Mouse (Mus musculus): ENCODE data around the gene Tor4a. TPM values are rescaled to one million over a fixed set of nuclear protein-coding genes. Genes with fewer than 3 reads are reported as not detected.

Gene Tor4a
- polyA plus RNA-seq, 1 experiment from 2014 or later = 2.0 TPM

- Histone ChIP-seq H3K36me3 (replicated peaks; ENCODE audit: control insufficient read depth, insufficient read depth) (no peaks in the 10 kb centered on the region), H3K27me3 (ENCODE audit: control insufficient read depth, insufficient read depth, low read length) (no peaks in the 10 kb centered on the region), H3K27ac (no peak overlapping the region), H3K9ac (no peak overlapping the region), H3K4me1 (replicated peaks; ENCODE audit: control insufficient read depth, insufficient read depth, low read length) (peaks cover 30% of the 10 kb centered on the region; the same call in 1 of the 2 replicates), H3K4me2 (replicated peaks) (peak overlapping the region; percentile 90; the same call in 1 of the 2 replicates), H3K9me3 (ENCODE audit: control insufficient read depth, low read length) (no peaks in the 10 kb centered on the region), H3K4me3 (replicated peaks; ENCODE audit: low read length) (no peak overlapping the region)
- DNase-seq (ENCODE audit: low spot score) (no peak), ATAC-seq (ENCODE audit: low FRiP score) (no peak)
- WGBS = 85% methylated on average over 7 of the region's 7 CpGs
Measured at GRCm38 (mm10) chr2:25184496-25184895, 12.2 kb downstream of the Tor4a start.

DNA sequence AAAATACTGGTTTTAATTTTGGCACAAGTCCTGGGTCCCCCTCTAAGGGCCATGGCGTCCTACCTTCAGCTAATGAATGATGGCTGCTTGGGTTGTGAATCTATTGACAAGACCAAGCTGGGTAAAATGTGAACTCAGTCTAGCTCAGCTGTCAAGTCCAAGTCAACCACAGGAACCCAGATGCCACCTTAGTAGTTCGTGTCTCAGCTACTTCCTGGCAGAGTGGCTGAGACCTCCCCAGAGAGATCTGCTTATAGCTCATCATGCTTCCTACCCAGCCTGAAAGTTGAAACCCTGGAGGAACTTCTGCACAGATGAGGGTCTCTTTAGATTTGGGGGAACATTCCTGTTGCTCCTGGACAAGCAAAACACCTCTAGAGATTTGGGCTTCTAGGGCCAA is 13.3 kb downstream of the Tor4a start:
- H3K9ac ChIP-seq = no peak overlapping the region; the same call in 1 of the 2 replicates
- H3K27ac ChIP-seq = no peak overlapping the region
- H3K36me3 ChIP-seq (replicated peaks; ENCODE audit: control insufficient read depth, insufficient read depth) = no peaks in the 10 kb centered on the region
- peak overlapping the region; percentile 59 for H3K4me3 ChIP-seq (replicated peaks; ENCODE audit: low read length)
- DNase-seq (ENCODE audit: low spot score) (no peak), ATAC-seq (ENCODE audit: low FRiP score) (no peak)
- no peaks in the 10 kb centered on the region for H3K27me3 ChIP-seq (ENCODE audit: control insufficient read depth, insufficient read depth, low read length)
- H3K9me3 ChIP-seq (ENCODE audit: control insufficient read depth, low read length) = no peaks in the 10 kb centered on the region
- H3K4me2 ChIP-seq (replicated peaks) = peak overlapping the region; percentile 87
- peaks cover 32% of the 10 kb centered on the region; the same call in 1 of the 2 replicates for H3K4me1 ChIP-seq (replicated peaks; ENCODE audit: control insufficient read depth, insufficient read depth, low read length)
- WGBS = 30% methylated on average over 2 of the region's 2 CpGs

GRCm38 (mm10) chr2:25182664-25183063 is 14.0 kb downstream of the Tor4a start:
- WGBS = 6% methylated on average over 6 of the region's 6 CpGs

GRCm38 (mm10) chr2:25181891-25182397 is 14.7 kb downstream of the Tor4a start:
- Histone ChIP-seq H3K4me2 (replicated peaks) (peak overlapping the region; percentile 87), H3K4me3 (replicated peaks; ENCODE audit: low read length) (peak overlapping the region; percentile 59), H3K36me3 (replicated peaks; ENCODE audit: control insufficient read depth, insufficient read depth) (no peaks in the 10 kb centered on the region), H3K4me1 (replicated peaks; ENCODE audit: control insufficient read depth, insufficient read depth, low read length) (peaks cover 46% of the 10 kb centered on the region; the same call in 1 of the 2 replicates), H3K27me3 (ENCODE audit: control insufficient read depth, insufficient read depth, low read length) (no peaks in the 10 kb centered on the region), H3K9me3 (ENCODE audit: control insufficient read depth, low read length) (no peaks in the 10 kb centered on the region), H3K27ac (peak overlapping the region; percentile 74), H3K9ac (peak overlapping the region; percentile 64)
- DNase-seq (ENCODE audit: low spot score) = no peak
- ATAC-seq (ENCODE audit: low FRiP score) = no peak
- WGBS = 1% methylated on average over 17 of the region's 17 CpGs

More at GRCm38 (mm10) chr2:25182664-25183063, 14.0 kb downstream of the Tor4a start:
- Histone ChIP-seq H3K9me3 (ENCODE audit: control insufficient read depth, low read length) (no peaks in the 10 kb centered on the region), H3K4me1 (replicated peaks; ENCODE audit: control insufficient read depth, insufficient read depth, low read length) (peaks cover 38% of the 10 kb centered on the region; the same call in 1 of the 2 replicates), H3K4me3 (replicated peaks; ENCODE audit: low read length) (peak overlapping the region; percentile 59), H3K27ac (no peak overlapping the region; the same call in 1 of the 2 replicates), H3K27me3 (ENCODE audit: control insufficient read depth, insufficient read depth, low read length) (no peaks in the 10 kb centered on the region), H3K36me3 (replicated peaks; ENCODE audit: control insufficient read depth, insufficient read depth) (no peaks in the 10 kb centered on the region), H3K9ac (peak overlapping the region; percentile 64), H3K4me2 (replicated peaks) (peak overlapping the region; percentile 87)
- DNase-seq (ENCODE audit: low spot score) = no peak
- ATAC-seq (ENCODE audit: low FRiP score) = no peak

GRCm38 (mm10) chr2:25180973-25181890 is 15.5 kb downstream of the Tor4a start:
- H3K4me3 ChIP-seq (replicated peaks; ENCODE audit: low read length) = peak overlapping the region; percentile 59
- H3K9ac ChIP-seq = peak overlapping the region; percentile 64
- H3K4me1 ChIP-seq (replicated peaks; ENCODE audit: control insufficient read depth, insufficient read depth, low read length) = peaks cover 53% of the 10 kb centered on the region; the same call in 1 of the 2 replicates
- DNase-seq (ENCODE audit: low spot score) = no peak
- H3K36me3 ChIP-seq (replicated peaks; ENCODE audit: control insufficient read depth, insufficient read depth) = no peaks in the 10 kb centered on the region
- H3K27ac ChIP-seq = peak overlapping the region; percentile 74
- WGBS = under 1% methylated on average over 95 of the region's 100 CpGs
- peak overlapping the region; percentile 87 for H3K4me2 ChIP-seq (replicated peaks)
- peak; percentile 41 for ATAC-seq (ENCODE audit: low FRiP score)
- no peaks in the 10 kb centered on the region for H3K9me3 ChIP-seq (ENCODE audit: control insufficient read depth, low read length)
- no peaks in the 10 kb centered on the region for H3K27me3 ChIP-seq (ENCODE audit: control insufficient read depth, insufficient read depth, low read length)

DNA sequence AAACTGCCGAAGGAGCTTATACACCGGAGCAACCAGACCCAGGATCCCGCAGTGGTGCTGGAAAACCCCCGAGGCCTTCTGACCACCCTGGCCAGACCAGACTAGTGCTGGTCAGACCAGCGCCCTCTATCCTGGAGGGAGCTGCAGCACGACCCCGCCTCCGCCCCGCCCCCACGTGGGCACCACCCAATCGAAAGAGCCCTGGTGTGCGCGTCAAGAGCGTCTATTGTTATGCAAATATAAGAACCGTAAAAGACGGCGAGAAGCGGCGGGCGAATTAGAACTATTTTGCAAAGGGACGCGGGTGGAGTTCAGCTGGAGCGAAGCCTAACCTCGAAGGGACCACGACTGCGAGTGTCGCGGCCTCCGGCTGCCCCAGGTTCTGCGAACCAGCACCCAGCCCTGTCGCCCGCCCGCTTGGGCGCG is 16.2 kb downstream of the Tor4a start, which contains the start of gene Nrarp:
TSS of gene Nrarp (plus strand) at position 281 of the 426 bp plus-strand sequence.
- no peaks in the 10 kb centered on the region for H3K9me3 ChIP-seq (ENCODE audit: control insufficient read depth, low read length)
- H3K27ac ChIP-seq = peak within 1 kb of the TSS; percentile 74
- ATAC-seq (ENCODE audit: low FRiP score) (peak; percentile 88), DNase-seq (ENCODE audit: low spot score) (peak; percentile 92)
- H3K4me2 ChIP-seq (replicated peaks) = peak within 1 kb of the TSS; percentile 87
- H3K4me3 ChIP-seq (replicated peaks; ENCODE audit: low read length) = peak within 1 kb of the TSS; percentile 59
- H3K27me3 ChIP-seq (ENCODE audit: control insufficient read depth, insufficient read depth, low read length) = no peaks in the 10 kb centered on the region
- peak within 1 kb of the TSS; percentile 64 for H3K9ac ChIP-seq
- H3K36me3 ChIP-seq (replicated peaks; ENCODE audit: control insufficient read depth, insufficient read depth) = no peaks in the 10 kb centered on the region
- H3K4me1 ChIP-seq (replicated peaks; ENCODE audit: control insufficient read depth, insufficient read depth, low read length) = peaks cover 56% of the 10 kb centered on the region; the same call in 1 of the 2 replicates
- WGBS = under 1% methylated on average over 35 of the region's 35 CpGs

- 25% methylated on average over 15 of the region's 15 CpGs for WGBS
- H3K4me3 ChIP-seq (replicated peaks; ENCODE audit: low read length) = peak overlapping the region; percentile 59
- no peaks in the 10 kb centered on the region for H3K36me3 ChIP-seq (replicated peaks; ENCODE audit: control insufficient read depth, insufficient read depth)
- H3K9me3 ChIP-seq (ENCODE audit: control insufficient read depth, low read length) = no peaks in the 10 kb centered on the region
- peaks cover 54% of the 10 kb centered on the region; the same call in 1 of the 2 replicates for H3K4me1 ChIP-seq (replicated peaks; ENCODE audit: control insufficient read depth, insufficient read depth, low read length)
- H3K27me3 ChIP-seq (ENCODE audit: control insufficient read depth, insufficient read depth, low read length) = no peaks in the 10 kb centered on the region
- peak overlapping the region; percentile 87 for H3K4me2 ChIP-seq (replicated peaks)
- 0 out of 2 replicates have a peak overlapping the region, but pooled peaks have one; percentile 17 for H3K9ac ChIP-seq
- H3K27ac ChIP-seq = peak overlapping the region; percentile 40
- DNase-seq (ENCODE audit: low spot score) (no peak), ATAC-seq (ENCODE audit: low FRiP score) (no peak)
Measured at GRCm38 (mm10) chr2:25179566-25180217, 17.0 kb downstream of the Tor4a start.

- no peaks in the 10 kb centered on the region for H3K9me3 ChIP-seq (ENCODE audit: control insufficient read depth, low read length)
- no peaks in the 10 kb centered on the region for H3K27me3 ChIP-seq (ENCODE audit: control insufficient read depth, insufficient read depth, low read length)
- peak overlapping the region; percentile 31 for H3K4me2 ChIP-seq (replicated peaks)
- no peak overlapping the region for H3K4me3 ChIP-seq (replicated peaks; ENCODE audit: low read length)
- no peaks in the 10 kb centered on the region for H3K36me3 ChIP-seq (replicated peaks; ENCODE audit: control insufficient read depth, insufficient read depth)
- no peak for ATAC-seq (ENCODE audit: low FRiP score)
- no peak for DNase-seq (ENCODE audit: low spot score)
- H3K4me1 ChIP-seq (replicated peaks; ENCODE audit: control insufficient read depth, insufficient read depth, low read length) = peaks cover 54% of the 10 kb centered on the region; the same call in 1 of the 2 replicates
- peak overlapping the region; percentile 81 for H3K27ac ChIP-seq
- no peak overlapping the region for H3K9ac ChIP-seq
- WGBS = 18% methylated on average over 10 of the region's 10 CpGs
Measured at GRCm38 (mm10) chr2:25178285-25178972, 18.3 kb downstream of the Tor4a start.
